Mouse (Mus musculus) lung, embryonic 16.5 days (tissue): Measurements from ENCODE around the gene Cdk16. TPM values are rescaled to one million over a fixed set of nuclear protein-coding genes. Genes with fewer than 3 reads are reported as not detected.

ENCODE experiments used
- ATAC-seq: fragments of 200-750 bp; cut with Nextera tagmentation; 2 replicates; pipeline ENCODE4 v1.8.0; 2017; ENCODE audit warnings: low read depth, mild to moderate bottlenecking, moderate library complexity
- H3K27ac ChIP-seq: fragments of 300-500 bp; sonication (generic); 2 replicates; pipeline ENCODE4 v1.5.1; 2014; ENCODE audit warnings: mild to moderate bottlenecking, control low read depth, low read length
- H3K27me3 ChIP-seq: fragments of 300-500 bp; sonication (generic); 2 replicates; pipeline ENCODE4 v1.6.1; 2014; ENCODE audit warnings: low read depth, low read length, mixed read lengths; ENCODE audit not compliant: control insufficient read depth, insufficient read depth
- H3K36me3 ChIP-seq: fragments of 300-500 bp; sonication (generic); 2 replicates; pipeline ENCODE4 v1.6.1; 2014; ENCODE audit warnings: low read length; ENCODE audit not compliant: control insufficient read depth, insufficient read depth
- H3K4me1 ChIP-seq: fragments of 300-500 bp; sonication (generic); replicated peaks from 2 replicates; pipeline ENCODE4 v1.6.1; 2014; ENCODE audit warnings: low read length, mixed read lengths; ENCODE audit not compliant: control insufficient read depth, insufficient read depth
- H3K4me2 ChIP-seq: fragments of 300-500 bp; sonication (generic); 2 replicates; pipeline ENCODE4 v1.6.1; 2014; ENCODE audit warnings: low read depth, low read length, control low read depth
- H3K4me3 ChIP-seq: fragments of 300-500 bp; sonication (generic); 2 replicates; pipeline ENCODE4 v1.5.1; 2014; ENCODE audit warnings: mild to moderate bottlenecking, low read length, control low read depth
- H3K9ac ChIP-seq: fragments of 300-500 bp; sonication (generic); 2 replicates; pipeline ENCODE4 v1.6.1; 2014; ENCODE audit warnings: low read length, control low read depth
- H3K9me3 ChIP-seq: fragments of 300-500 bp; sonication (generic); 2 replicates; pipeline ENCODE4 v1.6.1; 2016; ENCODE audit warnings: low read length; ENCODE audit not compliant: control insufficient read depth
- WGBS: fragments of 180-500 bp; shearing (Covaris S2); extraction: QIAGEN DNeasy Blood & Tissue Kit; methylation state at CpG from one replicate; pipeline ENCODE4 v1.1.7; 2014; 5-methylcytosine and 5-hydroxymethylcytosine counted together
- polyA plus RNA-seq: library from polyadenylated mRNA; unstranded; fragments of >200 nt; fragmentation: Nextera tagmentation; extraction: Ambion mirVana; gene quantifications from 2 replicates; pipeline ENCODE4 v1.2.1, GENCODE M21; 2015

The Cdk16 gene
- polyA plus RNA-seq, 1 experiment from 2014 or later = 101 TPM

DNA sequence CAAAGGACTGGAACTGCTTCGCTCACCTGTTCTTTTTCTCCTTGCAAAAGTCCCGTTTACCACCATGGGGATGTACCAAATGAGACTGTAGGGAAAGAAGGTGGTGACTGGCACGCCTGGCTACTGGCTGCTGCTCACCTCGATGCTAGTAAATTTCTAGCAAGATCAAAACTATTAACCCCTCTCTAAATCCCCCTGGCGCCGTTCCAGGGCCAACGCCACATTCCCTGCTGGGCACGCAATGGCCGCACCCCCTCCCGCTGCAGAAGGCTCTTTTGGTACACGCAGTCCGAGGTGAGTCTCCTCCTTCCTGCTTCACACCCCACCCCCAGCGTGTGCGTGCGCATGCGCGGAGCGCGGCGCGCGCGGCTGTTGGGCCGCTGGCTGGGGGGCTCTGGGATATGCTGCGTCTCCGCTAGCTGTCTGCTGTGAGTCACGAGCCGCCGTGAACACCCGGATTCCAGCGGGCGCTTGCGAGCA lies 354 bp downstream of the Cdk16 start:
- H3K4me2 ChIP-seq = peak overlapping the region; percentile 73
- no peaks in the 10 kb centered on the region; the same call in 1 of the 2 replicates for H3K36me3 ChIP-seq
- peak overlapping the region; percentile 88 for H3K9ac ChIP-seq
- H3K9me3 ChIP-seq = no peaks in the 10 kb centered on the region
- WGBS = 21% methylated on average over 33 of the region's 33 CpGs
- no peaks in the 10 kb centered on the region for H3K27me3 ChIP-seq
- ATAC-seq = peak; percentile 91
- peak overlapping the region; percentile 97 for H3K27ac ChIP-seq
- H3K4me3 ChIP-seq = peak overlapping the region; percentile 73
- peaks cover 6% of the 10 kb centered on the region for H3K4me1 ChIP-seq

DNA sequence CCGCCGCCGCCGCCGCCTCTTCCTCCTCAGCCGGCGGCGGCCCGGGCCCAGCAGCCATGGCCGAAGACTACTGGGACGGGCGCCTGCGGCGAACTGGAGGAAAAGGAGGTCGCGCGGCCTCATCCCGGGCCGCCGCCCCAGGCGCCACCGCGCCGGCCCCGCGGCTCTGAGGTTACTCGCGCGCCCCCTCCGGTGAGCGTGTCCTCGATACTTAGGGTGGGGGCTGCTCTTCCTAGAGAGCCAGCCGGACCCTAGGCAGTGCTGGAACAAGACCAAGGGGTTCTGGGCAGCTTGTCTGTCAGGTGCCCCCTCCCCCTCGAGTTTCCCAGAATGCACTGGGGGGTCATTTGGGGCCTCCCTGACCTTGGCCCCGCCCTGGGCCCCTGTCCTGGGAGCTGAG lies 861 bp downstream of the Cdk16 start:
- 6% methylated on average over 7 of the region's 35 CpGs for WGBS
- H3K36me3 ChIP-seq = 0 out of 2 replicates have a peak, but pooled peaks cover 4% of the 10 kb centered on the region

DNA sequence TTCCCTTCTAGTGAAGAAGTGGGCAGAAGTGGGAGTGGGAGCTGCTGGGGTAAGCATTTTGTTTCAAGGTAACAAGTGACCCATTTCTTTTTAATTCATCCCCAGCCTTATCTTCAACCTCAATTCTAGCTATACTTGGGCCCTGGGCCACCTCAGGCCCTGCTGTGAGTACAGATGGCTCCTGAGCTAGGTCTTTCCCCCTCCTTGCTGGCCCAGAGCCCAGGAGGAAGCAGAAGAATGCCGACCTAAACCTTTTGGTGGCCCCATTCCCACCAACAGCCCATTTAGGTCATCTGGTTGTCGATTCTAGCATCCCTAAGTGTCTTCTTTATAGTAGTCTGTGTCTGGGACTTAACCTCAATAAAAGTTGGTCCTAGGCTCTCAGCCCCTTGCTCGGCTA lies 3.8 kb downstream of the Cdk16 start:
- 52% methylated on average over 3 of the region's 3 CpGs for WGBS
- no peak overlapping the region for H3K4me3 ChIP-seq
- H3K9me3 ChIP-seq = no peaks in the 10 kb centered on the region
- H3K9ac ChIP-seq = no peak overlapping the region
- ATAC-seq = no peak
- H3K27ac ChIP-seq = no peak overlapping the region
- no peaks in the 10 kb centered on the region for H3K27me3 ChIP-seq
- no peak overlapping the region for H3K4me2 ChIP-seq
- peaks cover 6% of the 10 kb centered on the region for H3K4me1 ChIP-seq
- H3K36me3 ChIP-seq = 0 out of 2 replicates have a peak, but pooled peaks cover 8% of the 10 kb centered on the region

More for the DNA sequence above, 861 bp downstream of the Cdk16 start:
- H3K9ac ChIP-seq = peak overlapping the region; percentile 88
- no peaks in the 10 kb centered on the region for H3K9me3 ChIP-seq
- peak; percentile 34 for ATAC-seq
- peak overlapping the region; percentile 97 for H3K27ac ChIP-seq
- no peaks in the 10 kb centered on the region for H3K27me3 ChIP-seq
- peak overlapping the region; percentile 73 for H3K4me3 ChIP-seq
- H3K4me2 ChIP-seq = peak overlapping the region; percentile 73
- H3K4me1 ChIP-seq = peaks cover 6% of the 10 kb centered on the region

DNA sequence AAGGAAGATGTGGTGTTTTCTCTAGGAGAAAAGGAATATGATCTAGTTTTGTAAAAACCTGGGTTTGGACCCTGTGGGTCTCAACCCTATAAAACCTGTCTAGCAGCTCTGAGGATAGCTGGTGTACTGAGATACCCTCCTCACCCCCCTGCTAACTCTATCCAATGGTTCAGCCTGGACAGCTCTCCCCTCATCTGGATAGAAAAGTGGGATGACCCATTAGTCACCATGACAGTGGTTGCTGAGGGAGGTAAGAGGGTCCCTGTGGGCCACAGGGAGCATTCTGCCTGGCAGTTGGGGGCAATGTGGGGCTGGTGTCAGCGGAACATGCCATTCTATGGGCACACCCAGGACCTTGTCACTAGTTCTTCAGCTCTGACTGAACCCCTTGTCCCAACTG lies 4.9 kb downstream of the Cdk16 start:
- H3K27me3 ChIP-seq = no peaks in the 10 kb centered on the region
- 82% methylated on average over 1 of the region's 1 CpGs for WGBS
- ATAC-seq = no peak
- peaks cover 3% of the 10 kb centered on the region; the same call in 1 of the 2 replicates for H3K4me1 ChIP-seq
- no peak overlapping the region for H3K27ac ChIP-seq
- no peak overlapping the region for H3K4me3 ChIP-seq
- H3K9ac ChIP-seq = no peak overlapping the region
- H3K9me3 ChIP-seq = no peaks in the 10 kb centered on the region
- no peak overlapping the region for H3K4me2 ChIP-seq
- H3K36me3 ChIP-seq = peaks cover 11% of the 10 kb centered on the region; the same call in 1 of the 2 replicates

DNA sequence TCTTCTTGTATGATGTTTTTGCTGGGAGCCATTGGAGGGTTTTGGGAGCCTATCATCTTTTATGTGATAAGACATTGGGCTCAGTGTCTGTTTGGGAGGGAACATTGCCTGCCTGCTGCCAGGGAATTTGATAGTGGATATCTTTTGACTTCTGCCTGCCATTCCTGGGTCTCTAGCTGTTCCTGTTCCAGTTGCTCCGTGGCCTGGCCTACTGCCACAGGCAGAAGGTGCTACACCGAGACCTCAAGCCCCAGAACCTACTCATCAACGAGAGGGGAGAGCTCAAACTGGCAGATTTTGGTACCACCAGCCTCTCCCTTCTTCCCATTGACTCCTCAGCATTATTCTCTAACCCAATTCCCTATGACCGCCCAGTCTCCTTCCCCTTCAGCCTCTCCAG lies 8.1 kb downstream of the Cdk16 start:
- 78% methylated on average over 4 of the region's 4 CpGs for WGBS

DNA sequence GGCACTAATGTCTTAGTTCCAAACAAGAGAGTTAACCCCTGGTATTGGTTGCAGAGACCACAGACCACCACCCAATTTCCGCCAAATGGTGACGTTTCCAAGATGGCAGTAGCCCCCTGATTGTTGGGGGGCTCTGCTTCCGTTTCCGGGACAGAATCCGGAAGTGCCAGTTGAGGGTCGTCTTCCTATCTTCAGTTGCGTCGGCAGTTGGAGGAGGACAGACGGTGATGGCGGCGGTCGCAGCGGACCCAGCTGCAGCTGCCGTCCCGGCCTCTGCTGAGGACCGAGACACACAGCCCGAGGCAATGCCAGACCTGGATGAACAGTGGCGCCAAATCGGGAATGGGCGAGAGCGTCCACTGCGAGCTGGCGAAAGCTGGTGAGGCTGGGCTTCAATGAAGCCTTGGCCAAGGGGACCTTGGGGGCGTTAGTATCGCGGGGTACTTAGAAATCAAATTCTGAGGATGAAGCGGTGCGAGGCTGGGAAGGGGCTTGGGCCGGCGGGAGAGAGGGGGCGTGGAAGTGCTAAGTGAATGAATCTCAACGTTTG lies 16.1 kb downstream of the Cdk16 start, which contains the start of gene Usp11:
Usp11 (plus strand) TSS at position 166 of the 550 bp plus-strand sequence.
- Histone ChIP-seq H3K4me3 (peak within 1 kb of the TSS; percentile 66), H3K4me1 (no peaks in the 10 kb centered on the region; the same call in 1 of the 2 replicates), H3K27me3 (no peaks in the 10 kb centered on the region), H3K36me3 (peaks cover 3% of the 10 kb centered on the region; the same call in 1 of the 2 replicates), H3K9ac (peak within 1 kb of the TSS; percentile 78), H3K4me2 (peak within 1 kb of the TSS; percentile 60), H3K27ac (peak within 1 kb of the TSS; percentile 95), H3K9me3 (no peaks in the 10 kb centered on the region)
- 13% methylated on average over 29 of the region's 32 CpGs for WGBS
- ATAC-seq = peak; percentile 44; the same call in 1 of the 2 replicates

More for the DNA sequence above, 8.1 kb downstream of the Cdk16 start:
- Histone ChIP-seq H3K4me3 (no peak overlapping the region), H3K4me2 (no peak overlapping the region), H3K9ac (no peak overlapping the region), H3K4me1 (no peaks in the 10 kb centered on the region), H3K36me3 (peaks cover 14% of the 10 kb centered on the region), H3K27me3 (no peaks in the 10 kb centered on the region), H3K9me3 (no peaks in the 10 kb centered on the region), H3K27ac (no peak overlapping the region)
- ATAC-seq = no peak

DNA sequence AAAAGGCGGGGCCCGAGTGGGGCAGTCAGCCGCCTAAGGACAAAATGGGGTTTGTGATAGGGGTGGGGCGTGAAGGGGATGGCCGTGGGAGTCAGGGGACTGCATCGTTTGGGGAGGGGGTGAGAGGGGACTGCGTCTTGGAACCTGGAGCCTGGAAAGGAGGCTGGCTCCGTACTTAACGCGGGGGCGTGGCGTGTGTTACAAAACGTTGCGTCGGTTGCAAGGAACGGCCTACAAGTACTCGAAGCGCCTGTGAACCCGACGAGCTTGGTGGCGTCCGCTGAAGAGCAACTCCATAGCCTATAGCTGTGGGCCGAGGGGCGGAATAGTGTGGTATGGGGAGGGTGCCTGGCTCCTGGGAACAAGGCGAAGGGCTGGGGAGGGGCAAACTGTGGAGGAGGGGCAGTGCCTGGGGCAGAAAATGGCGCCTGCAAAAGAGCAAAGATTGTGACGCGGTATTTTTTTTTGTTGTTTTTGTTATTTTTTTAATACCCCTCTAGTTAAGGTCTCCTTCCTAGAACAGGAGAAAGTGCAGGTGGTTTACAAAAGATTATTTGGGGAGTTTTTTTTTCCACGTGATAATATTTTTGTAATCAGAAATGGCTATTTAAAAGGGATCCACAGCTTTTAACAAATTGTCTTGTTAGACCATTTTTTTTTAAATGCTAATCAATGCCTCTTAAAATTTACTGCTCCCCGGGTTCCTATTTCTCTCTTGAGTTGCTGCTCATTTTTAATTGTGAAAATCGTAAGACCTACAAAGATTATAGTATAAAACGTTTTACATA lies 16.7 kb downstream of the Cdk16 start:
- H3K9me3 ChIP-seq = no peaks in the 10 kb centered on the region
- H3K27ac ChIP-seq = peak overlapping the region; percentile 95
- peak overlapping the region; percentile 60 for H3K4me2 ChIP-seq
- no peaks in the 10 kb centered on the region for H3K36me3 ChIP-seq
- ATAC-seq = peak; percentile 99
- H3K27me3 ChIP-seq = no peaks in the 10 kb centered on the region
- WGBS = 12% methylated on average over 32 of the region's 32 CpGs
- H3K4me3 ChIP-seq = peak overlapping the region; percentile 66
- H3K4me1 ChIP-seq = no peaks in the 10 kb centered on the region; the same call in 1 of the 2 replicates
- H3K9ac ChIP-seq = peak overlapping the region; percentile 78

DNA sequence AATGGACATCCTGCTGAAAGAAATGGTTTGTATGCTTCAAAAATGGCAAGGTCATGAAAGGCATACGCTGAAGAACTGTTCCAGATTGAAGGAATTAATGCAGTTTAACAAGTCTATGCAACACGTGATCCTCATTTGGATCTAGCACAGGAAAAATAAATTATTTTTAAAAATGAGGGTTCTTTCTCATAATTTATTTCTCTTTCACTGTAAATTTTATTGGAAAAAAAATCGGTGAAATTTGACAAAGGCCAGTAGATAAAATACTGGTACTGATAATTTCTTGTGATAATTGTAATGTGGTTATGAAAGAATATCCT lies 17.3 kb downstream of the Cdk16 start:
- Histone ChIP-seq H3K4me1 (no peaks in the 10 kb centered on the region; the same call in 1 of the 2 replicates), H3K9ac (no peak overlapping the region), H3K36me3 (no peaks in the 10 kb centered on the region), H3K27me3 (no peaks in the 10 kb centered on the region), H3K27ac (no peak overlapping the region), H3K4me2 (peak overlapping the region; percentile 34; the same call in 1 of the 2 replicates), H3K9me3 (no peaks in the 10 kb centered on the region), H3K4me3 (peak overlapping the region; percentile 31; the same call in 1 of the 2 replicates)
- WGBS = 14% methylated on average over 3 of the region's 3 CpGs
- ATAC-seq = no peak

DNA sequence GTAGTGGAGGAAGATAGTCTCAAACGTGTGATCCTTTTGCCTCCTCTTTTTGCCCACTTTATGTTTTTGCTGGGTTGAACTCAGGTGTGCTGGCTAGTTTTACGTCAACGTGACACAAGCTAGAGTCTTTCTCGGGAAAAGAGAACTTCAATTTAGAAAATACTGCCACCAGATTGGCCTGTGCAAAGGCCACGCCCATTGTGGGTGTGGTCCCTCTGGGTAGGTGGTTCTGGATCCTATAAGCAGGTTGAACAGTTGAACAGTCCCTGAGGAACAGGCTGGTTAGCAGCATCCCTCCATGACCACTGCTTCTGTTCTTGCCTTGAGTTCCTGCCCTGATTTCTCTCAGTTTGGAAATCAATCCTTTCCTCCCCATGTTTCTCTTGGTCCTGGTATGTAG lies 40.9 kb downstream of the Cdk16 start:
- H3K9me3 ChIP-seq = no peaks in the 10 kb centered on the region
- no peak overlapping the region for H3K4me3 ChIP-seq
- H3K27ac ChIP-seq = no peak overlapping the region
- H3K4me2 ChIP-seq = no peak overlapping the region
- no peaks in the 10 kb centered on the region for H3K27me3 ChIP-seq
- no peak overlapping the region for H3K9ac ChIP-seq
- H3K36me3 ChIP-seq = no peaks in the 10 kb centered on the region
- WGBS = 74% methylated on average over 5 of the region's 5 CpGs
- ATAC-seq = no peak
- H3K4me1 ChIP-seq = no peaks in the 10 kb centered on the region
